Mouse (Mus musculus): ENCODE data around the gene Car8. TPM values are rescaled to one million over a fixed set of nuclear protein-coding genes. Genes with fewer than 3 reads are reported as not detected.
"Not testable (repeated sequence)": the region's sequence is repeated elsewhere in the genome, so short reads cannot be mapped to it uniquely, and the experiment has no call there.

Car8 gene
- polyA plus RNA-seq, 1 experiment from 2014 or later, result 11.5 TPM

DNA sequence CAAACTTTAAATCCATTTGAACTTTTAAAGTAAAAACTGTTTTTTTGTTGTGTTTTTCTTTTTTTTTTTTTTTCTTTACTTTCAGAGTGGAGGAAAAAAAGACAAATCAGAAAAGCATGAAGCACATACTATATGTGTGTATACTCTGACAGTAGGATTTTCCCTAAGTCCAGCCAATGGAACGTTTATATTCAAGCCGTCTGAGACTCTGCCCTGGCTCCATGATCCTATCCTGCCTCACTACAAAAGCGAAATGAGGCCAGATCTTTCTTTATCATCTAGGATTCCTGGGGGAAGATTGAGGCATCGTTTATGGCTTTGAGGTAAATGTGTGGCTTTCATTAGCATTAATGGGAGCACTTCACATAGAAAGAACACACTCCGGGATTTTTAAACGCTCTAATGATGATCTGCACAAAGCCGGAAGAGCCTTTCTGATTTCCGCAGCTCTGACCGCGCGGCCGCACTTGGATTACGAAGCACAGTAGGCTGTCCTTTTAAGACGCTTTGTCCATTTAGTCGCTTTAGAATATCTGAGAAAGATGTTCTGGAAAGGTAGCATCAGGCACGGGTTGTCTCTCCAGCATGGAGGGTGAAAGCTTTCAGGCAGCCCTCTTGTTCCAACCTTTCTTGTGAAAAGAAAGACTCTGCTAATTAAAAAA lies 128.8 kb downstream of the Car8 start:
- Histone ChIP-seq H3K9me3 (replicated peaks) (no peaks in the 10 kb centered on the region), H3K9ac (no peak overlapping the region), H3K27me3 (no peaks in the 10 kb centered on the region), H3K4me2 (no peak overlapping the region), H3K36me3 (no peaks in the 10 kb centered on the region), H3K4me3 (no peak overlapping the region), H3K4me1 (replicated peaks) (no peaks in the 10 kb centered on the region), H3K27ac (no peak overlapping the region)
- ATAC-seq (replicated peaks; ENCODE audit: insufficient number of reproducible peaks, insufficient read depth, low FRiP score, low read depth), result no peak
- 86% methylated on average over 16 of the region's 16 CpGs for WGBS

GRCm38 (mm10) chr4:8101466-8101865 lies 137.4 kb downstream of the Car8 start:
- H3K27me3 ChIP-seq, result no peaks in the 10 kb centered on the region
- H3K4me2 ChIP-seq, result no peak overlapping the region
- H3K27ac ChIP-seq, result no peak overlapping the region
- no peak for ATAC-seq (replicated peaks; ENCODE audit: insufficient number of reproducible peaks, insufficient read depth, low FRiP score, low read depth)
- H3K9me3 ChIP-seq (replicated peaks), result no peaks in the 10 kb centered on the region
- 22% methylated on average over 3 of the region's 3 CpGs for WGBS
- H3K36me3 ChIP-seq, result no peaks in the 10 kb centered on the region
- H3K9ac ChIP-seq, result no peak overlapping the region
- peaks cover 3% of the 10 kb centered on the region; the same call in 1 of the 2 replicates for H3K4me1 ChIP-seq (replicated peaks)
- no peak overlapping the region for H3K4me3 ChIP-seq

GRCm38 (mm10) chr4:8098084-8098483 lies 140.8 kb downstream of the Car8 start:
- Histone ChIP-seq H3K27ac (no peak overlapping the region), H3K4me1 (replicated peaks) (peaks cover 3% of the 10 kb centered on the region; the same call in 1 of the 2 replicates), H3K9me3 (replicated peaks) (no peaks in the 10 kb centered on the region), H3K4me3 (no peak overlapping the region), H3K9ac (no peak overlapping the region), H3K27me3 (no peaks in the 10 kb centered on the region), H3K36me3 (no peaks in the 10 kb centered on the region), H3K4me2 (no peak overlapping the region)
- ATAC-seq (replicated peaks; ENCODE audit: insufficient number of reproducible peaks, insufficient read depth, low FRiP score, low read depth), result no peak
- 84% methylated on average over 4 of the region's 4 CpGs for WGBS

DNA sequence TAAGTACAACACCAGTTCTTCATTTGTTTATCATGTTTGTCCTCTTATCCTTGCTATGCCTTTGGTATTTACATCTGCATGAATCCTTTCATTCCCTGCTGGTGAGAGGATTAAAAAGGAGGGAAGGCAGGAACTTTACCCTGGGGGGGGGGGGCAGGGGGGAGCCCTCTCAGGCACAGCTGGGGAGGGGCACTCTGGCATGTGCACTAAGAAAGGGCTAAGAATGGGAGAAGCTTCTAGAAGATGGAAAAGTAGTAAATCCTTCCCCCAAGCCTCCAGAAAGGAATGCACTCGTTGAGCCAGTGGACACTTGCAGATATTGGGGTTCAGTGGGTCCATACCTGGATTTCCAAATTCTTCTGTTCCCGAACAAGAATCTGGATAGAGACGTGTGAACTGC lies 141.2 kb downstream of the Car8 start:
- Histone ChIP-seq H3K27ac (no peak overlapping the region), H3K4me2 (no peak overlapping the region), H3K36me3 (no peaks in the 10 kb centered on the region), H3K9ac (no peak overlapping the region), H3K9me3 (replicated peaks) (no peaks in the 10 kb centered on the region), H3K27me3 (no peaks in the 10 kb centered on the region), H3K4me3 (no peak overlapping the region), H3K4me1 (replicated peaks) (peaks cover 3% of the 10 kb centered on the region; the same call in 1 of the 2 replicates)
- 67% methylated on average over 3 of the region's 3 CpGs for WGBS
- no peak for ATAC-seq (replicated peaks; ENCODE audit: insufficient number of reproducible peaks, insufficient read depth, low FRiP score, low read depth)

DNA sequence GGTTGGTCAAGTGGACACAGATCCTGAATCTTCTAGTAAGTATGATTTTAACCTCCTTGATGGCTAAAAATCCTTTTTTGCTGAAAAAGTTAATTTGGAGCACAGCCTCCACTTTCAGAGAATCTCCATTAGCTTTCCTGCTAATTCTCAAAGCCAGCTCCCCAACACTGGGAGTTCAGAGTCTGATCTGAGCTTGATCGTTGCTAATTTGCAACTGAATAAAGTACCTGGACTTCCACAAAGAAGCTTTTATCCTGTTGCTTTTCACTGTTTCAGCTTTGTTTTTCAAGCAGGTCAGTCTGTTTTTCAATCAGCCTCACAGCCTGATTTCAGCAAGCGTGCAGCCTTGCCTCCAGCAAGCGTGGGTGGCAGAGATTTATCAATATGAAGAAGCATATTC lies 145.3 kb downstream of the Car8 start:
- H3K4me2 ChIP-seq; H3K36me3 ChIP-seq; H3K4me1 ChIP-seq (replicated peaks); H3K9me3 ChIP-seq (replicated peaks); H3K27me3 ChIP-seq; H3K9ac ChIP-seq; H3K4me3 ChIP-seq; ATAC-seq (replicated peaks; ENCODE audit: insufficient number of reproducible peaks, insufficient read depth, low FRiP score, low read depth); H3K27ac ChIP-seq: not testable (repeated sequence)
- WGBS, result 88% methylated on average over 3 of the region's 3 CpGs

Small RNAs within 50 kb of the gene (microRNA-seq; reads per million reads assigned to microRNA genes)
- gene Gm25355, result not detected
